Mouse (Mus musculus) small intestine, adult 2 months (tissue): ENCODE measurements around the gene Gpn2. TPM values are rescaled to one million over a fixed set of nuclear protein-coding genes. Genes with fewer than 3 reads are reported as not detected.

Experiments used
- H3K27ac ChIP-seq: fragments of 200-500 bp; 2 replicates; pipeline ENCODE4 v1.5.1; 2012; ENCODE audit warnings: low read depth, low read length, control low read depth, inconsistent platforms; ENCODE audit not compliant: insufficient read depth
- H3K27me3 ChIP-seq: fragments of 200-500 bp; 2 replicates; pipeline ENCODE4 v1.6.1; 2012; ENCODE audit warnings: mild to moderate bottlenecking, moderate library complexity, low read length, inconsistent platforms; ENCODE audit not compliant: control insufficient read depth, insufficient read depth
- H3K36me3 ChIP-seq: fragments of 200-500 bp; 2 replicates; pipeline ENCODE4 v1.6.1; 2012; ENCODE audit warnings: mild to moderate bottlenecking, low read length, control low read depth, inconsistent platforms; ENCODE audit not compliant: control insufficient read depth, insufficient read depth
- H3K4me1 ChIP-seq: fragments of 200-500 bp; 2 replicates; pipeline ENCODE4 v1.6.1; 2012; ENCODE audit warnings: low read length, inconsistent platforms, mixed read lengths; ENCODE audit not compliant: control insufficient read depth, insufficient read depth, insufficient read length
- H3K4me3 ChIP-seq: fragments of 200-500 bp; 2 replicates; pipeline ENCODE4 v1.5.1; 2012; ENCODE audit warnings: low read depth, mild to moderate bottlenecking, control low read depth, inconsistent platforms, low read length, moderate library complexity
- CTCF ChIP-seq: fragments of 200-500 bp; IDR thresholded peaks from 2 replicates; pipeline ENCODE4 v1.5.1; 2012; ENCODE audit warnings: low read depth, mild to moderate bottlenecking, control low read depth, inconsistent platforms, low read length, moderate library complexity, mixed read lengths; ENCODE audit not compliant: insufficient replicate concordance, insufficient read length; ENCODE audit errors: extremely low read depth
- POLR2A ChIP-seq: fragments of 200-500 bp; IDR thresholded peaks from 2 replicates; pipeline ENCODE4 v1.6.1; 2012; ENCODE audit warnings: low read depth, mild to moderate bottlenecking, control low read depth, inconsistent platforms, low read length, moderate library complexity
- WGBS: fragments of 180-500 bp; shearing (Covaris S2); methylation state at CpG from one replicate; pipeline ENCODE4 v1.1.7; 2018; 5-methylcytosine and 5-hydroxymethylcytosine counted together
- polyA plus RNA-seq: library from polyadenylated mRNA; depleted of rRNA; stranded (reverse); fragments of >200 nt; gene quantifications from 2 replicates; pipeline ENCODE4 v1.2.3, GENCODE M21; 2012; rRNA removed

Gene Gpn2
- polyA plus RNA-seq, 1 experiment = 77.8 TPM

GRCm38 (mm10) chr4:133630326-133630920 lies 46.3 kb downstream of the Gpn2 start:
- WGBS = 86% methylated on average over 8 of the region's 8 CpGs
- Histone ChIP-seq H3K4me3 (peak overlapping the region; percentile 46), H3K27ac (0 out of 2 replicates have a peak overlapping the region, but pooled peaks have one; percentile 68), H3K4me1 (peaks cover 19% of the 10 kb centered on the region), H3K27me3 (no peaks in the 10 kb centered on the region), H3K36me3 (peaks cover 15% of the 10 kb centered on the region)
- TF ChIP-seq POLR2A = no peak
- TF ChIP-seq CTCF = 0 out of 2 replicates have a peak, but pooled peaks have one; percentile 2

- H3K4me3 ChIP-seq = peak overlapping the region; percentile 46
- H3K36me3 ChIP-seq = peaks cover 9% of the 10 kb centered on the region
- peak overlapping the region; percentile 68 for H3K27ac ChIP-seq
- H3K4me1 ChIP-seq = peaks cover 17% of the 10 kb centered on the region
- no peak for TF ChIP-seq POLR2A
- TF ChIP-seq CTCF = no peak
- 40% methylated on average over 14 of the region's 14 CpGs for WGBS
- no peaks in the 10 kb centered on the region for H3K27me3 ChIP-seq
These were observed 47.1 kb downstream of the Gpn2 start for GRCm38 (mm10) chr4:133631071-133631768.

- H3K27me3 ChIP-seq = no peaks in the 10 kb centered on the region
- TF ChIP-seq CTCF (no peak), POLR2A (no peak; the same call in 1 of the 2 replicates)
- peaks cover 17% of the 10 kb centered on the region for H3K4me1 ChIP-seq
- peaks cover 3% of the 10 kb centered on the region; the same call in 1 of the 2 replicates for H3K36me3 ChIP-seq
- H3K4me3 ChIP-seq = peak overlapping the region; percentile 77
- 22% methylated on average over 9 of the region's 9 CpGs for WGBS
- H3K27ac ChIP-seq = peak overlapping the region; percentile 68; the same call in 1 of the 2 replicates
These were observed 47.7 kb downstream of the Gpn2 start for GRCm38 (mm10) chr4:133631769-133632411.

GRCm38 (mm10) chr4:133632483-133633327 lies 48.5 kb downstream of the Gpn2 start:
- H3K27ac ChIP-seq = peak overlapping the region; percentile 31
- H3K36me3 ChIP-seq = no peaks in the 10 kb centered on the region
- TF ChIP-seq CTCF = peak; percentile 16; the same call in 1 of the 2 replicates
- no peak for TF ChIP-seq POLR2A
- WGBS = 6% methylated on average over 61 of the region's 69 CpGs
- peak overlapping the region; percentile 77 for H3K4me3 ChIP-seq
- H3K4me1 ChIP-seq = peaks cover 17% of the 10 kb centered on the region
- H3K27me3 ChIP-seq = no peaks in the 10 kb centered on the region

GRCm38 (mm10) chr4:133633332-133634042 lies 49.3 kb downstream of the Gpn2 start:
- 8% methylated on average over 39 of the region's 47 CpGs for WGBS
- Histone ChIP-seq H3K27ac (no peak overlapping the region), H3K36me3 (no peaks in the 10 kb centered on the region), H3K4me3 (peak overlapping the region; percentile 77), H3K4me1 (peaks cover 17% of the 10 kb centered on the region), H3K27me3 (no peaks in the 10 kb centered on the region)
- TF ChIP-seq POLR2A (peak; percentile 53; the same call in 1 of the 2 replicates), CTCF (peak; percentile 57)

GRCm38 (mm10) chr4:133634043-133634410 lies 49.9 kb downstream of the Gpn2 start:
- no peak overlapping the region for H3K4me3 ChIP-seq
- 88% methylated on average over 5 of the region's 5 CpGs for WGBS
- TF ChIP-seq CTCF (no peak), POLR2A (no peak)
- H3K4me1 ChIP-seq = peaks cover 17% of the 10 kb centered on the region
- no peaks in the 10 kb centered on the region for H3K36me3 ChIP-seq
- H3K27me3 ChIP-seq = no peaks in the 10 kb centered on the region
- H3K27ac ChIP-seq = no peak overlapping the region

Other genes starting within 250 kb of the Gpn2 start
- gene Wdtc1, start 230.9 kb upstream of the Gpn2 start, polyA plus RNA-seq = 49.3 and 90.5 TPM in 2 replicates
- 35.4 and 46.3 TPM in 2 replicates for gene Slc9a1, start 214.7 kb upstream of the Gpn2 start, polyA plus RNA-seq
- gene Tent5b, start 104.2 kb upstream of the Gpn2 start, polyA plus RNA-seq = 1.8 and 2.1 TPM in 2 replicates
- 6.1 and 6.2 TPM in 2 replicates for gene Trnp1, start 85.8 kb upstream of the Gpn2 start, polyA plus RNA-seq
- gene Kdf1, start 65.4 kb upstream of the Gpn2 start, polyA plus RNA-seq = 44.4 and 71.0 TPM in 2 replicates
- 9.3 and 16.1 TPM in 2 replicates for gene Nudc, start 38.4 kb upstream of the Gpn2 start, polyA plus RNA-seq
- 1.8 and 23.0 TPM in 2 replicates for gene Nr0b2, start 31.0 kb upstream of the Gpn2 start, polyA plus RNA-seq
- 4.1 and 7.3 TPM in 2 replicates for gene Gpatch3, start 9.6 kb upstream of the Gpn2 start, polyA plus RNA-seq
- 175 and 423 TPM in 2 replicates for gene Sfn, start 17.8 kb downstream of the Gpn2 start, polyA plus RNA-seq
- 18.7 and 36.7 TPM in 2 replicates for gene Zdhhc18, start 65.8 kb downstream of the Gpn2 start, polyA plus RNA-seq
- 6.0 and 8.9 TPM in 2 replicates for gene Pigv, start 88.3 kb downstream of the Gpn2 start, polyA plus RNA-seq
- 42.1 and 74.9 TPM in 2 replicates for gene Arid1a, start 172.4 kb downstream of the Gpn2 start, polyA plus RNA-seq